Comparison of ENCODE assay signal across 8 mouse cellular contexts in the genomic region with DNA sequence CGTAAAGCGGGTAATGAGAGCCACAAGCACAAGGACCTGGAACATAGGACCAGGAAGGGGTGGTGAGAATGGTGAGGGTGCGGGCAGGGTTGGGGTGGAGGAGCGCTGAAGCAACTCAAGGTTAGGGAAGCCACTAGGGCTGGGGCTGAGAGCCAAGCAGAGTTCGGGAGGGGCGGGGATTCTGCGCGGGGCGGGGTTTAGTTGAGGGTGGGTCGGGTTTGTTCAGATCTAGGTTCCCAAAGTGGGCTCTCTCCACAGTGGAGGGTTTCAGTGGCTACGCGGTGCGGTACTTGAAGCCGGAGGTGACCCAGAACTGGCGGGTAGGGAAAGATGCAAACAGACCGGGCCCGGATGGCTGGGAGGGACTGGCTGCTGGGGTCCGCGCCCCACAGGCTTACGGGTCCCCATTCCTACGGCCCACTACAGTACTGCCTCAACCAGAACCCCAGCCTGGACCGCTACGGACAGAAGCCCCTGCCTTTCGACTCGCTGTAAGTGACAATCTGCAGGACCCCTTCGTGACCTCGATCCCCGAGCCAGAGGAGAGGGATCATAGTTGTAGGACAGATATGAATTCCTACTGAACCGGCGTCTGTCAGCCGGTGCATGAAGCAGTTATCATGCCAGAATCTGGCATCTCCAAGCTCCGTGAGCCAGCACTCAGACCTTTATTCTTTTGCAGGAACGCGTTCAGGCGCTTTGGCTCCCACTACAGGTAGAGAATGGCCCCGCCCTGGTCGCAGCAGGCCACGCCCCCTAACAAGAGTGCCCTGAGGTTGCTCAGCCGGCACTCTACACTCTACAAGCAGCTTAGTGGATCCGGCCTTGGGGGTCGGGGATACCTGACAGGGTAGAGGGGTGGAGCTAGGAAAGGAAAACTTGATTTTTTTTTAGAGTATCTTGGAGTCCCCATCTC. TPM values are rescaled to one million over a fixed set of nuclear protein-coding genes. Genes with fewer than 3 reads are reported as not detected.
DNase-seq lines count a peak whose midpoint lies in the region; ATAC-seq and TF ChIP-seq lines count a peak whose summit lies in the region.

No protein-coding gene starts in this region.

- H3K9ac ChIP-seq in ES-Bruce4 (ENCODE audit: low read depth, poor library complexity, severe bottlenecking) = peak overlapping the region; percentile 55
- H3K9ac ChIP-seq in embryonic facial prominence, embryonic 15.5 days = no peak overlapping the region
- H3K9ac ChIP-seq in hindbrain, embryonic 12.5 days = peak overlapping the region; percentile 49
- H3K9ac ChIP-seq in limb, embryonic 15.5 days = peak overlapping the region; percentile 23; the same call in 1 of the 2 replicates
- H3K9ac ChIP-seq in midbrain, embryonic 14.5 days (replicated peaks; ENCODE audit: low read length) = peak overlapping the region; percentile 52

- DNase-seq in adrenal gland, postnatal 36 days = peak; percentile 79 to 85
- DNase-seq in midbrain, embryonic 14.5 days = peak; percentile 78
- DNase-seq in spleen, postnatal 14 days (ENCODE audit: low spot score in 2 of 2) = peak; percentile 50 to 62
- no peak for DNase-seq in layer of hippocampus, adult 9-11 months

- no peak for TF ChIP-seq EP300 in ES-Bruce4 (IDR thresholded peaks at IDR 0.05; ENCODE audit: insufficient read depth, low read depth, low read length)

- H3K4me1 ChIP-seq in ES-Bruce4 (ENCODE audit: control insufficient read depth, insufficient read depth, low read length) = no peaks in the 10 kb centered on the region
- peaks cover 16% of the 10 kb centered on the region for H3K4me1 ChIP-seq in embryonic facial prominence, embryonic 15.5 days
- H3K4me1 ChIP-seq in hindbrain, embryonic 12.5 days = peaks cover 12% of the 10 kb centered on the region
- peaks cover 29% of the 10 kb centered on the region for H3K4me1 ChIP-seq in limb, embryonic 15.5 days
- peaks cover 10% of the 10 kb centered on the region for H3K4me1 ChIP-seq in midbrain, embryonic 14.5 days (ENCODE audit: control insufficient read depth, insufficient read depth, low read length)

- H3K27ac ChIP-seq in ES-Bruce4 (ENCODE audit: insufficient read depth, low read length) = no peak overlapping the region
- H3K27ac ChIP-seq in embryonic facial prominence, embryonic 15.5 days (replicated peaks) = no peak overlapping the region
- no peak overlapping the region for H3K27ac ChIP-seq in hindbrain, embryonic 12.5 days
- H3K27ac ChIP-seq in limb, embryonic 15.5 days = no peak overlapping the region
- no peak overlapping the region for H3K27ac ChIP-seq in midbrain, embryonic 14.5 days (replicated peaks; ENCODE audit: low read depth, low read length)

- peak overlapping the region; percentile 94 for H3K4me2 ChIP-seq in embryonic facial prominence, embryonic 15.5 days (replicated peaks)
- H3K4me2 ChIP-seq in hindbrain, embryonic 12.5 days (replicated peaks) = peak overlapping the region; percentile 65
- H3K4me2 ChIP-seq in limb, embryonic 15.5 days = peak overlapping the region; percentile 84
- peak overlapping the region; percentile 73 for H3K4me2 ChIP-seq in midbrain, embryonic 14.5 days (ENCODE audit: low read length)

- no peaks in the 10 kb centered on the region for H3K9me3 ChIP-seq in ES-Bruce4 (replicated peaks; ENCODE audit: control insufficient read depth, insufficient read depth, low read length, poor library complexity, severe bottlenecking)
- no peaks in the 10 kb centered on the region for H3K9me3 ChIP-seq in embryonic facial prominence, embryonic 15.5 days (replicated peaks)
- no peaks in the 10 kb centered on the region for H3K9me3 ChIP-seq in hindbrain, embryonic 12.5 days (replicated peaks)
- no peaks in the 10 kb centered on the region for H3K9me3 ChIP-seq in limb, embryonic 15.5 days
- H3K9me3 ChIP-seq in midbrain, embryonic 14.5 days (ENCODE audit: control insufficient read depth, low read length) = no peaks in the 10 kb centered on the region

- H3K27me3 ChIP-seq in ES-Bruce4 (ENCODE audit: control insufficient read depth, insufficient read depth, low read length, poor library complexity, severe bottlenecking) = no peaks in the 10 kb centered on the region
- H3K27me3 ChIP-seq in embryonic facial prominence, embryonic 15.5 days = no peaks in the 10 kb centered on the region
- H3K27me3 ChIP-seq in hindbrain, embryonic 12.5 days = peaks cover 18% of the 10 kb centered on the region
- 0 out of 2 replicates have a peak, but pooled peaks cover 3% of the 10 kb centered on the region for H3K27me3 ChIP-seq in limb, embryonic 15.5 days
- 0 out of 2 replicates have a peak, but pooled peaks cover 3% of the 10 kb centered on the region for H3K27me3 ChIP-seq in midbrain, embryonic 14.5 days (ENCODE audit: control insufficient read depth, insufficient read depth, low read length)

- no peaks in the 10 kb centered on the region for H3K36me3 ChIP-seq in ES-Bruce4 (ENCODE audit: control insufficient read depth, insufficient read depth, low read length, poor library complexity, severe bottlenecking)
- H3K36me3 ChIP-seq in embryonic facial prominence, embryonic 15.5 days = peaks cover 12% of the 10 kb centered on the region
- H3K36me3 ChIP-seq in hindbrain, embryonic 12.5 days = peaks cover 15% of the 10 kb centered on the region
- H3K36me3 ChIP-seq in limb, embryonic 15.5 days = peaks cover 17% of the 10 kb centered on the region
- H3K36me3 ChIP-seq in midbrain, embryonic 14.5 days (ENCODE audit: control insufficient read depth, insufficient read depth, low read length) = peaks cover 16% of the 10 kb centered on the region

- H3K4me3 ChIP-seq in ES-Bruce4 (ENCODE audit: low read depth, low read length) = peak overlapping the region; percentile 67
- peak overlapping the region; percentile 41 for H3K4me3 ChIP-seq in embryonic facial prominence, embryonic 15.5 days (replicated peaks)
- peak overlapping the region; percentile 37 for H3K4me3 ChIP-seq in hindbrain, embryonic 12.5 days
- H3K4me3 ChIP-seq in limb, embryonic 15.5 days = peak overlapping the region; percentile 36
- peak overlapping the region; percentile 39 for H3K4me3 ChIP-seq in midbrain, embryonic 14.5 days (replicated peaks; ENCODE audit: low read depth, low read length)

- peak; percentile 35 for TF ChIP-seq CTCF in ES-Bruce4 (IDR thresholded peaks at IDR 0.05; ENCODE audit: low read depth, low read length)

- 2% methylated on average over 41 of the region's 41 CpGs for WGBS in embryonic facial prominence, embryonic 15.5 days
- WGBS in hindbrain, embryonic 12.5 days = 2% methylated on average over 41 of the region's 41 CpGs
- WGBS in limb, embryonic 15.5 days = 3% methylated on average over 41 of the region's 41 CpGs
- WGBS in midbrain, embryonic 14.5 days = 2% methylated on average over 40 of the region's 41 CpGs

- no peak for TF ChIP-seq POLR2A in ES-Bruce4 (IDR thresholded peaks at IDR 0.05; ENCODE audit: insufficient read depth, low read length)

- ATAC-seq in embryonic facial prominence, embryonic 15.5 days (ENCODE audit: insufficient number of reproducible peaks, low FRiP score, low TSS enrichment, low read depth) = peak; percentile 67
- ATAC-seq in hindbrain, embryonic 12.5 days (ENCODE audit: low FRiP score) = peak; percentile 66
- ATAC-seq in limb, embryonic 15.5 days (ENCODE audit: insufficient number of reproducible peaks, low FRiP score, low TSS enrichment, low read depth) = peak; percentile 37; the same call in 1 of the 2 replicates
- peak; percentile 49; the same call in 1 of the 2 replicates for ATAC-seq in midbrain, embryonic 14.5 days (ENCODE audit: low FRiP score, low TSS enrichment)

RNA-seq across cellular contexts. Expression of gene Tepp, which starts 10.1 kb away (rescaled TPM):
- not detected in 2 replicates for polyA plus RNA-seq in ES-Bruce4 (2011; ENCODE audit: insufficient read depth, insufficient read length, low read depth, missing spikeins)
- total RNA-seq in adrenal gland, postnatal 36 days (2021) = under 1 TPM in 1 of 2 experiments, not detected in 1; 0.82 TPM
- 0.39 and 0.51 TPM in 2 replicates for polyA plus RNA-seq in embryonic facial prominence, embryonic 15.5 days (2015; fragmentation: Nextera tagmentation; extraction: Ambion mirVana)
- not detected in 2 replicates for polyA plus RNA-seq in hindbrain, embryonic 12.5 days (2016; fragmentation: Nextera tagmentation; extraction: Ambion mirVana)
- polyA plus RNA-seq in limb, embryonic 15.5 days (2015; fragmentation: Nextera tagmentation; extraction: Ambion mirVana) = 0.74 TPM in 1 of 2 replicates, not detected in the other
- 0.83 and 2.7 TPM in 2 replicates for polyA plus RNA-seq in midbrain, embryonic 14.5 days (2014; fragmentation: Nextera tagmentation; extraction: Ambion mirVana)

RNA-seq across cellular contexts. Expression of gene Zfp319, which starts 11.3 kb away (rescaled TPM):
- polyA plus RNA-seq in ES-Bruce4 (2011; ENCODE audit: insufficient read depth, insufficient read length, low read depth, missing spikeins) = 2.8 and 2.9 TPM in 2 replicates
- 10 to 100 TPM in 1 of 2 experiments, 1 to 10 TPM in 1; 9.2 to 10.8 TPM for total RNA-seq in adrenal gland, postnatal 36 days (2021)
- 9.1 and 10.2 TPM in 2 replicates for polyA plus RNA-seq in embryonic facial prominence, embryonic 15.5 days (2015; fragmentation: Nextera tagmentation; extraction: Ambion mirVana)
- polyA plus RNA-seq in hindbrain, embryonic 12.5 days (2016; fragmentation: Nextera tagmentation; extraction: Ambion mirVana) = 20.4 and 21.7 TPM in 2 replicates
- polyA plus RNA-seq in limb, embryonic 15.5 days (2015; fragmentation: Nextera tagmentation; extraction: Ambion mirVana) = 8.7 and 9.0 TPM in 2 replicates
- 15.9 and 17.9 TPM in 2 replicates for polyA plus RNA-seq in midbrain, embryonic 14.5 days (2014; fragmentation: Nextera tagmentation; extraction: Ambion mirVana)

RNA-seq across cellular contexts. Expression of gene Usb1, which starts 11.6 kb away (rescaled TPM):
- polyA plus RNA-seq in ES-Bruce4 (2011; ENCODE audit: insufficient read depth, insufficient read length, low read depth, missing spikeins) = 35.5 and 36.3 TPM in 2 replicates
- total RNA-seq in adrenal gland, postnatal 36 days (2021) = 10 to 100 TPM; 18.4 to 18.8 TPM
- 45.3 and 46.3 TPM in 2 replicates for polyA plus RNA-seq in embryonic facial prominence, embryonic 15.5 days (2015; fragmentation: Nextera tagmentation; extraction: Ambion mirVana)
- 38.0 and 38.5 TPM in 2 replicates for polyA plus RNA-seq in hindbrain, embryonic 12.5 days (2016; fragmentation: Nextera tagmentation; extraction: Ambion mirVana)
- 41.0 and 44.5 TPM in 2 replicates for polyA plus RNA-seq in limb, embryonic 15.5 days (2015; fragmentation: Nextera tagmentation; extraction: Ambion mirVana)
- polyA plus RNA-seq in midbrain, embryonic 14.5 days (2014; fragmentation: Nextera tagmentation; extraction: Ambion mirVana) = 32.0 and 37.3 TPM in 2 replicates

RNA-seq across cellular contexts. Expression of gene Cngb1, which starts 14.1 kb away (rescaled TPM):
- polyA plus RNA-seq in ES-Bruce4 (2011; ENCODE audit: insufficient read depth, insufficient read length, low read depth, missing spikeins) = 0.19 and 0.24 TPM in 2 replicates
- total RNA-seq in adrenal gland, postnatal 36 days (2021) = under 1 TPM; 0.23 to 0.86 TPM
- polyA plus RNA-seq in embryonic facial prominence, embryonic 15.5 days (2015; fragmentation: Nextera tagmentation; extraction: Ambion mirVana) = 0.80 and 0.94 TPM in 2 replicates
- 0.56 and 1.1 TPM in 2 replicates for polyA plus RNA-seq in hindbrain, embryonic 12.5 days (2016; fragmentation: Nextera tagmentation; extraction: Ambion mirVana)
- polyA plus RNA-seq in limb, embryonic 15.5 days (2015; fragmentation: Nextera tagmentation; extraction: Ambion mirVana) = 0.47 and 0.87 TPM in 2 replicates
- 0.47 and 0.59 TPM in 2 replicates for polyA plus RNA-seq in midbrain, embryonic 14.5 days (2014; fragmentation: Nextera tagmentation; extraction: Ambion mirVana)

RNA-seq across cellular contexts. Expression of gene Mmp15, which starts 31.6 kb away (rescaled TPM):
- polyA plus RNA-seq in ES-Bruce4 (2011; ENCODE audit: insufficient read depth, insufficient read length, low read depth, missing spikeins) = 8.0 and 11.0 TPM in 2 replicates
- total RNA-seq in adrenal gland, postnatal 36 days (2021) = 10 to 100 TPM in 1 of 2 experiments, 1 to 10 TPM in 1; 6.3 to 10.4 TPM
- polyA plus RNA-seq in embryonic facial prominence, embryonic 15.5 days (2015; fragmentation: Nextera tagmentation; extraction: Ambion mirVana) = 12.6 and 13.0 TPM in 2 replicates
- polyA plus RNA-seq in hindbrain, embryonic 12.5 days (2016; fragmentation: Nextera tagmentation; extraction: Ambion mirVana) = 31.8 and 33.2 TPM in 2 replicates
- polyA plus RNA-seq in limb, embryonic 15.5 days (2015; fragmentation: Nextera tagmentation; extraction: Ambion mirVana) = 7.8 and 8.1 TPM in 2 replicates
- 17.8 and 19.1 TPM in 2 replicates for polyA plus RNA-seq in midbrain, embryonic 14.5 days (2014; fragmentation: Nextera tagmentation; extraction: Ambion mirVana)
